Mouse (Mus musculus): Measurements from ENCODE around the gene Lbhd2. TPM values are rescaled to one million over a fixed set of nuclear protein-coding genes. Genes with fewer than 3 reads are reported as not detected.
A peak's percentile ranks its signal among the peaks of the same experiment; 100 is the strongest.

Lbhd2 gene
- polyA plus RNA-seq, 1 experiment from 2014 or later: 2.0 TPM

GRCm38 (mm10) chr12:111425789-111426460 is 19.3 kb downstream of the Lbhd2 start:
- ATAC-seq (ENCODE audit: insufficient number of reproducible peaks, insufficient read depth, low FRiP score, low TSS enrichment, low read depth): no peak; the same call in 1 of the 2 replicates
- Histone ChIP-seq H3K27ac (no peak overlapping the region), H3K9ac (no peak overlapping the region), H3K36me3 (no peaks in the 10 kb centered on the region), H3K4me2 (peak overlapping the region; percentile 16), H3K4me3 (no peak overlapping the region), H3K27me3 (peaks cover 94% of the 10 kb centered on the region), H3K9me3 (no peaks in the 10 kb centered on the region), H3K4me1 (peaks cover 78% of the 10 kb centered on the region)
- 16% methylated on average over 29 of the region's 29 CpGs for WGBS

- H3K9me3 ChIP-seq: no peaks in the 10 kb centered on the region
- H3K36me3 ChIP-seq: no peaks in the 10 kb centered on the region
- H3K27me3 ChIP-seq: peaks cover 94% of the 10 kb centered on the region
- 41% methylated on average over 12 of the region's 12 CpGs for WGBS
- no peak overlapping the region for H3K4me2 ChIP-seq
- no peak overlapping the region for H3K4me3 ChIP-seq
- ATAC-seq (ENCODE audit: insufficient number of reproducible peaks, insufficient read depth, low FRiP score, low TSS enrichment, low read depth): no peak
- peaks cover 73% of the 10 kb centered on the region for H3K4me1 ChIP-seq
- no peak overlapping the region for H3K9ac ChIP-seq
- no peak overlapping the region for H3K27ac ChIP-seq
Measured at GRCm38 (mm10) chr12:111427438-111428113, 21.0 kb downstream of the Lbhd2 start.

- Histone ChIP-seq H3K9ac (peak overlapping the region; percentile 64), H3K27me3 (peaks cover 86% of the 10 kb centered on the region), H3K36me3 (no peaks in the 10 kb centered on the region), H3K27ac (0 out of 2 replicates have a peak overlapping the region, but pooled peaks have one; percentile 16), H3K9me3 (no peaks in the 10 kb centered on the region), H3K4me3 (peak overlapping the region; percentile 43; the same call in 1 of the 2 replicates), H3K4me1 (peaks cover 72% of the 10 kb centered on the region), H3K4me2 (peak overlapping the region; percentile 70)
- no peak for ATAC-seq (ENCODE audit: insufficient number of reproducible peaks, insufficient read depth, low FRiP score, low TSS enrichment, low read depth)
- 11% methylated on average over 8 of the region's 8 CpGs for WGBS
Measured at GRCm38 (mm10) chr12:111428364-111428763, 21.8 kb downstream of the Lbhd2 start.

- H3K27ac ChIP-seq: peak overlapping the region; percentile 69
- peaks cover 65% of the 10 kb centered on the region for H3K4me1 ChIP-seq
- peak overlapping the region; percentile 64 for H3K9ac ChIP-seq
- peaks cover 77% of the 10 kb centered on the region for H3K27me3 ChIP-seq
- H3K4me3 ChIP-seq: peak overlapping the region; percentile 43
- under 1% methylated on average over 40 of the region's 40 CpGs for WGBS
- ATAC-seq (ENCODE audit: insufficient number of reproducible peaks, insufficient read depth, low FRiP score, low TSS enrichment, low read depth): no peak
- H3K9me3 ChIP-seq: no peaks in the 10 kb centered on the region
- no peaks in the 10 kb centered on the region for H3K36me3 ChIP-seq
- H3K4me2 ChIP-seq: peak overlapping the region; percentile 70
Measured at GRCm38 (mm10) chr12:111428961-111429911, 22.6 kb downstream of the Lbhd2 start.

- no peak for ATAC-seq (ENCODE audit: insufficient number of reproducible peaks, insufficient read depth, low FRiP score, low TSS enrichment, low read depth)
Measured at GRCm38 (mm10) chr12:111430049-111430867, 23.6 kb downstream of the Lbhd2 start.

GRCm38 (mm10) chr12:111430868-111431817 is 24.5 kb downstream of the Lbhd2 start:
- H3K4me2 ChIP-seq: peak overlapping the region; percentile 70; the same call in 1 of the 2 replicates
- H3K4me1 ChIP-seq: peaks cover 57% of the 10 kb centered on the region
- H3K9me3 ChIP-seq: no peaks in the 10 kb centered on the region
- no peaks in the 10 kb centered on the region for H3K36me3 ChIP-seq
- WGBS: 28% methylated on average over 14 of the region's 14 CpGs
- no peak overlapping the region for H3K9ac ChIP-seq
- peak overlapping the region; percentile 22 for H3K27ac ChIP-seq
- H3K4me3 ChIP-seq: no peak overlapping the region
- peaks cover 59% of the 10 kb centered on the region for H3K27me3 ChIP-seq
- no peak for ATAC-seq (ENCODE audit: insufficient number of reproducible peaks, insufficient read depth, low FRiP score, low TSS enrichment, low read depth)

More at GRCm38 (mm10) chr12:111430049-111430867, 23.6 kb downstream of the Lbhd2 start:
- H3K4me2 ChIP-seq: peak overlapping the region; percentile 70
- H3K4me1 ChIP-seq: peaks cover 65% of the 10 kb centered on the region
- H3K4me3 ChIP-seq: peak overlapping the region; percentile 43
- no peaks in the 10 kb centered on the region for H3K36me3 ChIP-seq
- H3K27ac ChIP-seq: peak overlapping the region; percentile 22; the same call in 1 of the 2 replicates
- 13% methylated on average over 27 of the region's 27 CpGs for WGBS
- H3K9me3 ChIP-seq: no peaks in the 10 kb centered on the region
- peak overlapping the region; percentile 64; the same call in 1 of the 2 replicates for H3K9ac ChIP-seq
- H3K27me3 ChIP-seq: peaks cover 67% of the 10 kb centered on the region

- 31% methylated on average over 4 of the region's 4 CpGs for WGBS
- no peaks in the 10 kb centered on the region for H3K36me3 ChIP-seq
- no peaks in the 10 kb centered on the region for H3K9me3 ChIP-seq
- peaks cover 53% of the 10 kb centered on the region for H3K27me3 ChIP-seq
- H3K27ac ChIP-seq: no peak overlapping the region
- H3K4me2 ChIP-seq: no peak overlapping the region
- no peak for ATAC-seq (ENCODE audit: insufficient number of reproducible peaks, insufficient read depth, low FRiP score, low TSS enrichment, low read depth)
- no peak overlapping the region for H3K4me3 ChIP-seq
- no peak overlapping the region for H3K9ac ChIP-seq
- peaks cover 60% of the 10 kb centered on the region for H3K4me1 ChIP-seq
Measured at GRCm38 (mm10) chr12:111432097-111432496, 25.5 kb downstream of the Lbhd2 start.

- WGBS: 52% methylated on average over 4 of the region's 5 CpGs
- Histone ChIP-seq H3K27me3 (peaks cover 52% of the 10 kb centered on the region), H3K4me1 (peaks cover 57% of the 10 kb centered on the region), H3K9ac (no peak overlapping the region), H3K9me3 (no peaks in the 10 kb centered on the region), H3K27ac (no peak overlapping the region), H3K4me3 (no peak overlapping the region), H3K36me3 (no peaks in the 10 kb centered on the region), H3K4me2 (no peak overlapping the region)
- no peak for ATAC-seq (ENCODE audit: insufficient number of reproducible peaks, insufficient read depth, low FRiP score, low TSS enrichment, low read depth)
Measured at GRCm38 (mm10) chr12:111432751-111433331, 26.2 kb downstream of the Lbhd2 start.

GRCm38 (mm10) chr12:111434164-111434744 is 27.6 kb downstream of the Lbhd2 start:
- Histone ChIP-seq H3K4me1 (peaks cover 43% of the 10 kb centered on the region), H3K27ac (no peak overlapping the region), H3K4me2 (no peak overlapping the region), H3K9ac (no peak overlapping the region), H3K36me3 (no peaks in the 10 kb centered on the region), H3K9me3 (no peaks in the 10 kb centered on the region), H3K27me3 (peaks cover 48% of the 10 kb centered on the region), H3K4me3 (no peak overlapping the region)
- 26% methylated on average over 7 of the region's 7 CpGs for WGBS
- ATAC-seq (ENCODE audit: insufficient number of reproducible peaks, insufficient read depth, low FRiP score, low TSS enrichment, low read depth): no peak

Measured in embryonic facial prominence, embryonic 13.5 days (tissue).